Mouse (Mus musculus): Measurements from ENCODE around the gene Wbp2nl.
A peak's percentile ranks its signal among the peaks of the same experiment; 100 is the strongest.

The Wbp2nl gene

GRCm38 (mm10) chr15:82319613-82320012, 20.9 kb downstream of the Wbp2nl start:
- DNase-seq (ENCODE audit: low read depth), result no peak

GRCm38 (mm10) chr15:82322195-82322594, 23.4 kb downstream of the Wbp2nl start:
- no peak for DNase-seq (ENCODE audit: low read depth)

GRCm38 (mm10) chr15:82325382-82325781, 26.6 kb downstream of the Wbp2nl start:
- DNase-seq (ENCODE audit: low read depth), result peak; percentile 53

- no peak for DNase-seq (ENCODE audit: low read depth)
These were observed 36.4 kb downstream of the Wbp2nl start for GRCm38 (mm10) chr15:82335194-82335593.

- no peak for DNase-seq (ENCODE audit: low read depth)
These were observed 37.9 kb downstream of the Wbp2nl start for GRCm38 (mm10) chr15:82336629-82337028.

- peak; percentile 62 for DNase-seq (ENCODE audit: low read depth)
These were observed 39.1 kb downstream of the Wbp2nl start for GRCm38 (mm10) chr15:82337875-82338274.

- peak; percentile 96 for DNase-seq (ENCODE audit: low read depth)
These were observed 39.9 kb downstream of the Wbp2nl start, which contains the start of the genes Naga, Pheta2 and Smdt1 for GRCm38 (mm10) chr15:82338593-82339112. Gene Naga (minus strand): TSS chr15:82338925. Gene Pheta2 (plus strand): TSS chr15:82338942. Gene Smdt1 (plus strand): TSS chr15:82338959.

GRCm38 (mm10) chr15:82339150-82339549, 40.4 kb downstream of the Wbp2nl start:
- DNase-seq (ENCODE audit: low read depth), result no peak

GRCm38 (mm10) chr15:82339634-82340254, 41.0 kb downstream of the Wbp2nl start:
- DNase-seq (ENCODE audit: low read depth), result no peak

GRCm38 (mm10) chr15:82340414-82341035, 41.8 kb downstream of the Wbp2nl start:
- DNase-seq (ENCODE audit: low read depth), result no peak

- DNase-seq (ENCODE audit: low read depth), result no peak
These were observed 42.3 kb downstream of the Wbp2nl start for GRCm38 (mm10) chr15:82341036-82341501.

GRCm38 (mm10) chr15:82341675-82342542, 43.2 kb downstream of the Wbp2nl start:
- peak; percentile 97 for DNase-seq (ENCODE audit: low read depth)

- DNase-seq (ENCODE audit: low read depth), result peak; percentile 21
These were observed 43.8 kb downstream of the Wbp2nl start for GRCm38 (mm10) chr15:82342543-82342935.

GRCm38 (mm10) chr15:82343368-82344287, 44.9 kb downstream of the Wbp2nl start:
- DNase-seq (ENCODE audit: low read depth), result no peak

GRCm38 (mm10) chr15:82344971-82345370, 46.2 kb downstream of the Wbp2nl start:
- DNase-seq (ENCODE audit: low read depth), result no peak

- DNase-seq (ENCODE audit: low read depth), result peak; percentile 99
These were observed 47.2 kb downstream of the Wbp2nl start for GRCm38 (mm10) chr15:82345820-82346470.

- peak; percentile 26 for DNase-seq (ENCODE audit: low read depth)
These were observed 48.0 kb downstream of the Wbp2nl start for GRCm38 (mm10) chr15:82346580-82347302.

GRCm38 (mm10) chr15:82347303-82347676, 48.5 kb downstream of the Wbp2nl start:
- no peak for DNase-seq (ENCODE audit: low read depth)

- no peak for DNase-seq (ENCODE audit: low read depth)
These were observed 49.1 kb downstream of the Wbp2nl start for GRCm38 (mm10) chr15:82347852-82348251.
